Mouse (Mus musculus) heart, adult 9 months (tissue): ENCODE measurements at regions not wholly inside any gene's neighbourhood (a gene's known extent, or its start where the extent isn't known, plus 50 kb on each side); places are given as distances from the start of the nearest gene placed in this dataset.

Experiments
- DNase-seq, 2 experiments: peaks; one replicate each; pipeline ENCODE4 v3.0.0; 2022; ENCODE audit warnings: low spot score in 2 of 2

DNA sequence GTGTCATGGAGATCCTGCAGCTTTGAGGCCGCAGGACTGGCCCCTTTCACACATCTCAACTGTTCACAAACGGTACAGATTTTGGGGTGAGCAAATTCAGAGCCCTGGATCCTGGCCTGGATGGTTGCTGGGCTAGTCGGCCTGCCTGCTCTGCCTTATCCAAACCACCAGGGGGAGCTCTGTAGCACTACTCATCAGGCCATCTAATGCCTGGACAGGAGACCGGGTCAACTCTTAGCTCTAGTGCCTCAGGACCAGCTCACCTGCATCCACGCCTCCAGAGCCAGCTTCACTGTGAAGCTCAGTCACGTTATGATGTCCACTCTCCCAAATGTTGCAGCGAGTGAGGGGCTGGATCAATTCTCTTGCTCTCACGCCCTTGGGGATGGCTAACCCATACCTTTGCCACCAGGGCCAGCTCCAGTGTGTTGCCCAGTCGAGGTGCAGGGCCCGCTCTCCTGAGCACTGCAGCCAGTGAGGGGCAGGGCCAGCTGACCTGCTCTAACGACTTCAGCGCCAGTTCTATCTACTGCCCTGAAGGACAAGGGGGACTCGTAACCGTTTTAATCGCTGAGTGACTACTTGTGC is 206.8 kb downstream of the Etnk1 start:
- DNase-seq = peak; percentile 13 to 25

DNA sequence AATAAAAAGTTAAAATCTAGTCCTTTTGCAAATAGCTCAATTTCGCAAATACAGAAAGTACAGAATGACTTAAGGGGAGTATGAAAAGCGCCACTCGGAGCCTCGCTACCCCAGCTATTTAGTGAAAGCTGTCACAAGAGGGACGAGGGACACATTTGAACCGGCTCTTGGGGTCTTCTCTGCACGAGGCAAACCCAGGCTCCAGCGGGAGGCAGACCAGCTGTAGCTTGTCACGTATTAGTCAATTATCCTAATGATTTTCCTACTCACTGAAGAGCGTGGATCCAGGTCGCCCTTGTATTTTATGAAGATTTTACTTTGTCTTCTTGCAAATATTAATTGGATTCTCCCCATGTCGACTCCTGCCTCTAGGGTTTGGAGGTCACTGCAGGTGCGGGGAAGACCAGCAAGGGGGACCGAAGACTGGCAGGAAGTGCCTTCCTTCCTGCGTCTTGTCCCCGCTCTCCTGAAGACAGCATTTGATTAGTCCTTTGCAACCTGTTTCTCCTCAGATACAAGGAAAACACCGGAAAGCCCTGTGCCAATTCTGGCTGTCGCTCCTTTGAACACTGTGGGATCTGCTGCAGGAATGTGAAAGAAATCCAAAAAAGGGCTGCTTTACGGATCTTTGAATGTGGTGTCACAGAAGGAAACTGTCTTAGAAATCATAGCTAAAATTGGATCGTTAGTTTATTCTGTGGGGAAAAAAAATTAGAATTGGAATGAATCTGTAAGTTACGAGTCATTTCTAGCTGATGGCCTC is 209.1 kb downstream of the Etnk1 start:
- DNase-seq = no peak

DNA sequence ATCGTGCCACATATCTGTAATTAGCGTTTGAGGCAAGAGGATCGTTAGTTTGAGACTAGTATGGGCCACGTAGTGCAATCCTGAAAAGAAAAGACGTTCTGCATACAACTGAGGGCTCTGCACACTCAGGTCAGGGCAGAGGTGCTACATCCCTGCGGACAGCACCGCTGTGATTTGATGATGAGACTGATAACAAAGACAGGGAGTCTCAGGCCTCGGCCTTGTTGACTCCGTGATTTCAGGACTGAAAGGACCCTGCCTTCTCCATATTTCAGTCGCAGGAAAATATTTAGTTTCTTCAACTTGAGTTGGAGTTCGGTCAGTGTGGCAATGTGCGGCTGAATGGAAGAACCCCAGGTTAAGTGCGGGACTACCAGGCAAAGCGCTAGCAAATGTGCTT is 210.1 kb downstream of the Etnk1 start:
- no peak for DNase-seq

DNA sequence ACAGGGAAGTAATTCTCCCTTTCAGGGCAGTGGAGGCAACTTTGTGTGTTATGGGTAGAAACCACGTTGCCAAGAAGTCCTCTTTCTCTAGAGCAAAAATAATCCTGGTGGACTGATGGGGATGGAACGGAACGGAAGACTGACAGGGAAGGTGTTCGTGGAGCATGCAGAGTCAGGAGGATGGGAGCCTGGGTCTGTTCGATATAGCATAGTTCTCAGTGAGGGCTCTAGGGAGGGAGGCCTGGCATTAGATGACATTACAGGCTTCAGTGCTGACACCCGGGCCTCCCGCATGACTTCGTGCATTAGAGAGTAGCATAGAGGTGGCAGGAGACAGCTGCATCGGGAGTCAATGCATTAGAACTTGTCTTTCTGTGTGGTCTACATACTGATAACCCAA is 211.1 kb downstream of the Etnk1 start:
- DNase-seq = no peak

DNA sequence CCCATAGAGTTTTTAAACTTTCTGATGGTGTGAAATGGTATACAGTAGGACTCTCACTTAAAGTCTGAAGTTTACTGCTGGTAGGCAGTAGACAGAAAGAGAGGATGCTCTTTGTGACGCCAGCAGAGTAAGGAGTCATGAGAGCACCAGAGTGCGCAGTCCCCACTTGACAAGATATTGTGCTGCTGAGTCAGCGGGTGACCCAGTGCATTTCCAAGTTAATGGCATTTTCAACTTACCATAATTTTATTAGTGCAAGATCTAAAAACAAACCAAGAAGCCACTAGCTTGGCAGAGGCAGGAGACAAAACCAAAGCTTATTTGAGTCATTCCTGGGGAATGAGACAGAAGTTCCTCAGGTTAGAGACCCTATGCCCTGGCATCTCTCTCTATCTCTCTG is 213.5 kb downstream of the Etnk1 start:
- no peak for DNase-seq

DNA sequence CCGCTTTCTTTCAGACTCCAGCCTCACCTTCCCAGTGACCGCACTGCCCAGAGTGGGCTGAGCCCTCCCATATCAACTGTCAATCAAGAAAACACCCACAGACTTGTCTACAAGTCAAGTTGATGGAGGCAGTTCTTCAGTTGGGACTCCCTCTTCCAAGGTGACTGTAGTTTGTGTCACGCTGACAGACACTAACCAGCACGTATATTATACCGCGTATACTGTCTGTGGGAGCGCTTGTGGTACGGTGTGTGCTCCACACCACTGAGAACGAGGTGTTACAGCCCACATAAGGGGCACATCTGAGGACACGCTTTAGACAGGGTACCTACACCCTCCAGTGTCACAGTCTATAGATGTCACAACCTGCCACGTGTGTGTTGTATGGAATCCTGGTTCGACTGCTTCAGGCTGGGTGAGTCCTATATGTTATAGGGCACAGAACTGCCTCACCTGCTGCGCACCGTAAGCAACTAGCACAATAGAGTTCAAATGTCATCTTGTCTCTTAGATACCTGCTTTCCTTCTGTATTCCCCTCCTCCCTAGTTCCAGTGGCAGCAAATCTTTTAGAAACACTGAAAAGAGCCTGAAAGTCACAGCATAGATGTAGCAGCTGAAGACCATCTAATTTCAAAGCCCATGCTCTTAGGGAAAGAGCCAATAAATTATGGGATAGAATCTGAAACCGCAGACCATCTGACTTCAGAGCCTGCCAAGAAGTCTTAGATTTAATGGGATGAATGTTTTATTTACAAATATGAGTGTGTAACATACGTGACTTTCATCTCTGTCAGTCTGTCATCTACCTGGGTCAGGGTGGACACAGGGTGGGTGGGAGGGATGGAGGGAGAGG is 219.8 kb downstream of the Etnk1 start:
- DNase-seq = no peak

DNA sequence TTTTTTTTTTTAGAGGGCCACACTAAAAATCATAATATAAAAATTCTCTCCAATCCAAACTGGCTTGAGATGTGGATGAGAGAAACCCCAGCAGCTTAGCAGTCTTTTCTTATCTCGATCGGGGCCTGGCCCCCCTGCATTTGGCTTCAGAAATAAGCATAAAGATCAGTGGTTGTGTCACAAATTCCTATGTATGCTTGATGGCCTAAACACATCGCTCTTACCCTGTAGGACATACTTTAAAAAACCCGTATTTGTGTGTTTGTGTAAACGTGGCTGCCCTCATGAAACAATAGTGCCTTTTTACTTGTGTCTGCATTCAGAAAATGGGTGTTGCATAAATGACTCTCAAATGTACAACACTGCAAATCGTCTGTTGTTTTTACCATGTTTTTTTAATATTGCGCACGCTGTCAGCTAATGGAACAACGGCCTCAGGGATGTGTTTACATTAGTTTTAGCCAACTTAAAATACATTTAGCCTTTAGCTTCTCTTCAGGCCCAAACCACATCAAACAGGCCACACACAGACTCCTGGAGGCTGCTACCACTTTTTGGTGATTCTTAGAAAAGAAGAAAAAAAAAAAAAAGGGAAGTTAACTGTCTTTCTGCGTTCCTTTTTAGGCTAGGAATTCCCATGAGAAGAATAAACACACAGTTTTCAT is 226.7 kb downstream of the Etnk1 start:
- DNase-seq = no peak

DNA sequence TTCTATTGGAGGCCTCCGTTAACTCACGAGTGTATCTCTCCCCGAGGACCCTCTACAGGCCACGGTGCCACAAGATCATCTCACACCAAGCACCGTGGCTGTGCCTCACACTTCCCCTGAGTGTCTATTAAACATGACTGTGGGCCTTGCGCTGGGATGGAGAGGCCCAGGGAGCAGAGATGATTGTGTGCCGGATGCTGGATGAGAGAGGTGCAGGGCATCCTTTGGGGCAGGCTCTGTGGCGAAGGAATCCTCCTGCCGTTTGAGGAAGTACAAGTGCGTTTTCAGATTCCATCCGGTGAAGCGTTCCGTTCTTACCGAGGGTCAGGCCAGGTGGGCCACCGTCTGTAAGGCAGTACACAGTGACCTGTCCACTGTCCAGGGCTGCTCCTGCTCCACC is 227.4 kb downstream of the Etnk1 start:
- DNase-seq = no peak

DNA sequence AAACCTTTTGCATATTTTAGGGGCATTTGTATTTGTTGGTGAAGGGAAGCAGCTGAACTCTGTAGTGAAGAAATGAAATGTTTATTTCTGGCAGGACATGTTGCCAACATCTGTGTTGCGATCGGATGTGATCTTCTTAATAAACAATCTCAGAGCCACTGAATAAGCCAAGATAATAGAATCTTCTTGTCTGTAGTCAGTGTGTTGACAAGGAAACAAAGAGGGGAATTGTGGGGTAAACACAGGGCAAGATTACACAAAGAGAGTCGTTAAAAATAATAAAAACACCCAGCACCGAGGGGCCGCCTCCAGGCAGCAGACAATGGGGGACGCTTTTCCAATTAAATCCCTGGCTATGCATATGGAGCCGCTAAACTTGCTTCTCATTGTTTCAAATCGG is 234.4 kb downstream of the Etnk1 start:
- DNase-seq = no peak

DNA sequence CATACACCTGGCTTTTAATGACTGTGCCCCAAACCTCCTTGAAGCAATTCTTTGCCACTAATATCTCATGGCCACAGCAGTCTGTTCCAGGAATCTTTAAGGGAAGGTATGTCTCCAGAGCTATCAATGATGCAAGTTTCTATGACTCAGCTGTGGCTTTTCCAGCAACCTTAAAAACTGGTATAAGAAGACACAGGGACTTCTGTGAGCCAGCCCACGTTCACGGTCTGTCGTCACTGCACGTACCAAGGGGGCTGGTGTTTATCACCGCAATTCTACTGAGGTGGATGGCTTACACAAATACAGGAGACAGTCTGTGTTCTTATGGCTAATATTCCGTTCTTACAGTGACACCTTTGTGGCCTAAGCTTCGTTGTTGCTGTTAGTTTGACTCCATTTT is 234.9 kb downstream of the Etnk1 start:
- DNase-seq = no peak

DNA sequence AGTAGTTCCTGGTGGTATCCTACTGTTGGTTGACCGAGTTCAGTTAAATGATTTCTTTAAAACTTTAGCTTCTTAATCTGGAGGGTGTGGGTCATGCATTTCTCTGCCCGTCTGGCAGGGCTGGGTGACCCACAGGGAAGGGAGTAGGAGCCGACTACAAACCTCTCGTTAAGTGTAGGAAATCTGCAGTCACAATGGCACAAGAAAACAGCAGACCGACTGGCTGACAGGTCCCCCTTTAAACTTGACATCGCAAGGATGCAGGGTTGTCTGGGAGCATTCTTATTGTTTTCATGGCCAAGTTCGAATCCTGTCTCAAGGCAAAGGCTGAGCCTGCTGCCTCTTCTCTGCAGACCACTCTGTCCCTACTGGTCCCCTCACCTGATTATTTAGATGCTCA is 235.7 kb downstream of the Etnk1 start:
- no peak for DNase-seq

DNA sequence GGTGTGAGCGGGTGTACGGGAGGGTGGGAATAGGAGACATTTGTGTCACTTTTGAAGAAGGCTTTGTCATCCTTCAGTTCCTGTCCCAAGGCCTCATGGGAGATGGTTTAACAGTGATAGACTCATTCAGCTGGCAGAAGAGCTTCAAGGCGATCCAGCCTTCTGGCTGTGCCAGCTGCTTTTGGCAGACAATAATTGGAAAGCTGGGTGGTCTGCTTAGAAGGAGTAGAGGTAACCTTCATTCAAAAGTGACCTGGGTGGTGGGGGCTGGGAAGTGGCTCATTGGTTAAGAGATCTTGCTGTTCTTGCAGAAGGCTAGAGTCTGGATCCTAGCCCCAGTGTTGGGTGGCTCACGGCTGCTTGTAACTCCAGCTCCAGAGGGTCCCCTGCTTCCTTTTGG is 237.5 kb downstream of the Etnk1 start:
- no peak for DNase-seq

DNA sequence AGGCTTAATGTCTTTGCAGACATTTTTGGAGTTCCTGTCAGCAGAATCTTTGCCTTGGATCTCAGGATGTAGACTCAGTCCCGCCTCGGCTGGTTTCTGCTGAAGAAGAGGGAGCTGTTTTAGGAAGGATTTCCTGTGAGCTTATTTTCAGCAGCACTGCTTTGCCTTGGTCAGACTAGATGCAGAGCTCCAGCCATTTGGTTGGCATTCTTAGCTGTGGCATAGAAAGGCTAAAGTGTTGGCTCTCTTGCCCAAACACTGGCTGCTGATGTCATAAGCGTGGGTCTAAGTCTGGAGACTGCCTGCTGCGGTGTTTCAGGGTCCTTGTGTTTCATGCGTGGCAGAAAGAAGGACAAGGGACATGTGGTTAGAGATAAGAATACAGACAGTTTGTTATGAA is 245.0 kb downstream of the Etnk1 start:
- DNase-seq = no peak

DNA sequence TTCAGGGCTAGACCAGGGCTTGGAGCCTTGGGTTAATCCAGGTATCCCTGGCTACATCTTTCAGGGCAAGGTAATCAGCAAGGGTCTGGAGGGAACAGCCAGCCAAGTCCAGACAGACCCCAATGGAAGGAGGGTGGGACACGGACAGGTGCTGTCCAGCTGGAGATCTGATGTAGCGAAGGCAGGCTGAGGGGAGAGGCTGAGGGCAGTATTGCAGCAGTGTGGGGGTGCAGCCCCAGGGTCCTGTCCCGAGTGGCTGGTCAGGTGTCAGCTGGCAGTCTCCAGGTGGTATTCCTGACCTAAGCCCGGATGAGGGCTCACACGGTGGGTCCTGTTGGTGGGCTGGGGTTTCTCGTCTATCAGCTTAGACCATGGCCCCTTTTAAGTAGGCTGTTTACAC is 245.7 kb downstream of the Etnk1 start:
- DNase-seq = no peak

DNA sequence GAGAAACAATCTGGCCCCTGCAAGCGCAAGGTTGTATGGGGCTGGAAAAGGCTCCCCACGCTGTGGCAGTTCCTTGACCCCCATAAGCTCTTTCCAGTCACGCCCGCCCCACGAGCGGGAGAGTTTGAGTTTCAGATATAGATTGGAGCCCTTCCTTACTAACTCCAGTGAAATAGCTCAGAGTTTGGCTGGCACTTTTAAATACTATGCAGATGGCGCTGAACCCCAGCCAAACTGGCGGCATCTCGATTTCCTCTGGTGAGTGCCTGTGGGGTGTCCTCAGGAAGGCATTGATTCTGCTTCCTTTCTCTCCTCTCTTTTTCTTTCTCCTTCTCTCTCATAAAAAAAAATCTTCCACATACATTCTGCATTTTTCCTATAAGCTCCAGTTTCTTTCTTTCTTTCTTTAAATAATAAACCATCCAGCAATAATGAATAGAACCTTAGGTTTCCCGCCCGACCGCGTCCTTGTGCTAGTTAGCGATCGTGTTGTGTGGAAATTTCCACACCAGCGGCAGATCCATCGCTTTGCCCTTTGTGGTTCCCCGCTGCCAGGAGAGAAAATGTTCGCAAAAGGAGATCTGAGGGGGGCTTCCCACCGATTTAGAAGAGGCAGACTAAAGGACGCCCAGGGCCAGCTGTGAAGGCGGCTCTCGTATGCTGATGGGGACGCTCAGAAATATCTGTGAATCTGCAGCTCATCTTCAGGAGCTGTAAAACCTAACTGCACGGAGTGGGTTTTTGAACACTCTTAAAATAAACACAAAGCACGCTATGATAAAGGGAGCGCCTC is 247.8 kb downstream of the Etnk1 start:
- no peak for DNase-seq

DNA sequence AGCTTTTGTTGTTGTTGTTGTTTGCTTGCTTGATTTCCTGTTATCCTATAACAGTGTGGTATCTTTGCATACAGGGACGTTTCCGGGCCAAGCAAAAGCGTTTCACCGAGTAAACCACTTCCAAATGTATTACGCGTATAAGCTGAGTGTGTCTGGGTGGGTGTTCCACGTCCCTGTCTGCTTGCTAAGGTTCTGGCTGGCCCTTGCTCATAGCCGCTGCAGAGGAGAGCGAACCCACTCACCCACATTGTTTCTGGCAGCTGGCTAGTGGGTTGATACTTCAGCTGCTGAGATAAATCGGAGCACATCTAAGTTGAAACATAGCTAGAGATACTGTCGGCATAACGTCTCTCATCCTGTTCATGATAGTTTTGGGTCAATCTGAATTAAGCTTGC is 248.4 kb downstream of the Etnk1 start:
- no peak for DNase-seq

DNA sequence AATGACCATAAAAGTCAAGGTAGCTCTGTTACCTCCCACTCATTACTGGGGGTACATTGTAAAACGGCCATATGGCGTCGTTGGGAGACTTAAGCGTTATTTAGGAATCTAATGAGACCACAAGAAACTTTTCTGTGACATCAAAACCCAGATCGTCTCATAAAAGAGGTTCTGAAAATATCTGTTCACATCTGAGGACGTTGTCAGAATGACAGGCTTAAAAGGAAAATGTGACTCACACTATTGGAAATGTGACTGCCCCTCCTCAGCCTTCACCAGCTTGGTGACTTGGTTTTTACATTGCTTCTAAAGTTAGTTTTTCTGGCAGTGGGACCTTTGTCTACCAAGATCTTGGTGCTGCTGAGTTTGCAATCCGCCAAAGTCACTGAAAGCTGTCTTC is 252.9 kb downstream of the Etnk1 start:
- DNase-seq = no peak

DNA sequence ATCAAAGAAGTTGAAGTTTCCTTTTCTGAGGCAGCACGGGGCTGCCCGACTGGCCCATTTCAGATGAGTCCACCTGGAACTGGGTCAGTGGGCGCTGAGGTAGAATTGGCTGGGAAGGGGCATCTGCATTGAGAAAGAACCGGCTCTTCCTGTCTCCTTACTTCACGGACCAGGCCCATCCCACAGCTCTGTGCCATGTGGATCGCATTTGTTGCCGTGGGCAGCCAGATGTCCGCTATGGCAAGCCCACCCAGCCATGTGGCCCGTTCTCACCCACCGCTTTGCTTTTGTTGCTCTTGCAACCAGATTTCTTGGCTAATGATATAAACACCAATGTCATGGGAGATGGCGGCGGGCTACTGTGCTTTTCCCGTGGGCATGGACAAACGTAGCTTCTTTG is 256.0 kb downstream of the Etnk1 start:
- no peak for DNase-seq

DNA sequence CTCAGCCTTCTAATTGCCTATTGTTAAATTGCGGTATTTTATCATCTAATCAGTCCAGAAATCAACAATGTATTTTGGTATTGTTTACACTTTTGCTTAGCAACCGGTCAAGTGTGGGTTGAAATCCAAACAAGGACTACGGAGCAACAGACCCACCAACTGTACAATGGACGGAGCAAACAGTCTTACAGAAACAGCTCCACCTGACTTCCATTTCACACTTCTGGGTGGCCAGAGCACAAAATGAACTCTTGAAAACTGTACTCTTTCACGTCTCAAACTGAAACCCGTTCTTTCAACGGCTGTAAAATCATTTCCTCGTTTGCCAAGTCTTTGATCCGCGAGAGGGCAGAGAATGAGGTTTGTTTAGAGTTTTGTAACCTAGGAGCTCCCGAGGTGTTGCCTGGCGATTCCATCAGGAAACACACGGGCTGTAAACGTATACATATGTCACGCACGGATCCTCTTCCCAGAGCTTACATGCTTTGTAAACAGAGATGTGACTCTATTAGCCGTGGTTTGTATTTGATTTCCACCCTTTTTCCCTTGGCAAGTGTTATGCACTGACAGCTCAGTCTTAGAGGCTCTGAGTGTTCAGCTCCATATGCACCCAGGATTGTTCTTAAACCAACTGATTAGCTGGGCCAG is 258.3 kb downstream of the Etnk1 start:
- no peak for DNase-seq

DNA sequence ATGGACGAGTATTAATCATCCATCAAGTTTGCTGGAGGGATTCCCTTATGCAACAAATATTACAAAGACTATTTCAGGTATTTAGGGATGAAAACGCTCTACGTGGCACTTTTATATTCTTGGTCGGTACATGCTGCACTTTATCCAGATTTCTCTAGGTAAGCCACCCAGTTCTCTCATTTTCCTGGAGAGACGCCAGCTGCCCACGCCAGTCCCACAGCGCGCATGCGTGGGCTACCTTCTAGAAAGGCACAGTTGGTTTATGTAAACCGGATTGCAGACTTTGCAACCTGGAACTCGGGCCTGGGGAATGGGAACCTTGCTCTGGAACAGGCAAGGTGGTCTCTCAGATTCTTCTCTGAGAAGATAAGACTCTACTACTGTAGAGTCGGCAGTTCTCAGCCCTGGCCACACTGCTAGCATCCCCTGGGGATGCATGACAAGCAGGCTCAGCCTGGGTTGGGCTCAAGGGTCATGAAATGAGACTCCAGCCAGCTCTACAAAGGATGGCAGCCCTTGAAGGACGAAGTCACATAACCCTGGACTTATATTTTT is 265.0 kb downstream of the Etnk1 start:
- DNase-seq = no peak
